Mouse (Mus musculus) ES-CJ7 (cell line): Measurements from ENCODE around the gene Trim12c.
"Not testable (repeated sequence)": the region's sequence is repeated elsewhere in the genome, so short reads cannot be mapped to it uniquely, and the experiment has no call there.

Source experiments
- DNase-seq: peaks from one replicate; pipeline ENCODE4 v3.0.0; 2011; ENCODE audit warnings: low read depth, low spot score

Trim12c gene

DNA sequence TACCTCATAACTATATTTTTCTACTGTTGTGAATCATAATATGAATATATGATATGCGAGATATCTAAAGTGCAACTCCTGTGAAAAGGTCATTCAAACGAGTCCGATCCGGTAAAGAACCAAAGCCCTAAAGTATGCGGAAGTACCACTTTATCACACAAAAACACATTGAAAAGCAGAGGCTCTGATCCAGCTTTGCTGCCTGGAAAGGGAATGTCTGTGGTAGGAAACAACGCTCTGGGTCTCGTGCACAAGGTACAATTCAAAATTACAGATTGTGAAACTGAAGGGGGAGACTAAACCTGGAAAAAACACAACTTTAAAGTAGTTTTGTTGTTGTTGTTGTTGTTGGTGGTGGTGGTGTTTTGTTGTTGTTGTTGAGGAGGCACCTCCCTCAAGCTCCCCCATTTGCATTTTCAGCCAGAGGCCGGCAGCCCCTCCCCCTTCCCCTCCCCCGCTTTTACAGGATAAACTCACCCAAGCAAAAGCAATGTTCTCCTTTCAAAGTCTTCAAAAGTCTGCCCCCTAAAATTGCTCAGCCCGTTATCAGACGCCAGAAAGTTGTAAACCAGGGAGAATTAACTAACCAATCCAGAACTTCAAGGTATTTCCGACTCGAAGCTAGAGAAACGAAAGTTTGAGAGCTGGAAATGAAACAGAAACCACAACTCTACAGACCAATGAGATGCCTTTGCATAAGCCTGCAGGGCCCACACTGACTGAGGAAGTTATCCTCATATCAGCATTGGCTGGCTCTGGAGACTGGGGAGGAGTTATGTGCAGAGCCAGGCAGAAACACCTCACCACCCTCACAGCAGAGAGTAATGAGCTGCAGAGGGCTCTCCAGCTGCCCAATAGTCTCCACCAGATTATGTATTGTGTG is at the start of gene Trim12c:
Trim12c (minus strand) TSS at position 646 of the 883 bp plus-strand sequence.
- DNase-seq: peak; percentile 81

DNA sequence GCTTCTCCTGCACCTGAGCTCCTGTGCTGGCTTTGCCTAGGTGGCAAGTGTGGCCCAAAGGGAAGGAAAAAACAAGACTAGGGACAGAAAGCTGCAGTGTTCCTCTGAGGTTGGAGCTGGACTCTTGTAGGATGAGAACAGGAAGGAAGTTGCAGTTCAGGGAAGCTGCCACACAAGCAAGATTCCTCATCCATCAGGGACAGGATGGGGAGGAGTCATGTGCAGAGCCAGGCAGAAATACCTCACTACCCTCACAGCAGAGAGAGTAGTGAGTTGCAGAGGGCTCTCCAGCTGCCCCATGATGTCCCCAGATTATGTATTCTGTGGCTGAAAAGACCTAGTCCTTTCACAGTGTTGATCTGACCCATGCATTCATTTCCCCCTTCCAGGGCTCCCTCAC is 48.0 kb upstream of the Trim12c start:
- DNase-seq: no peak

DNA sequence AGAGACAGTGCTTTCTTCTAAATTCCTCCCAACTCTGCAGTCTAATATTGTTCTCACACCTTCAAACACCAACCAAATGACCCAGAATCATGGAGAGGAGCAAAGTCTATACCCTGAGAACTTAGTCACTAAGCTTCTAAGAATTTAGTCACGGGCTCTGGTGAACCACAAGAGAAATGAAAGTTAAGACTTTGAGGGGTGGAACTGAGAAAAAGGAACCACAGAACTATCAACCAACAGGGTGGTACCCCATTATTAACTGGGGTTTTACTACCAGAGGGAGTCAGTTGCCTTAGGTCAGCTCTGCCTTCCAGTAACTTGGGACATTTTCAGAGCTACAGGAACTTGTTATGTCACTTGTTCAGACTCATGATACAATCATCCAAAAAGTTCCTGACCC is 47.5 kb upstream of the Trim12c start, which contains the start of gene Trim30c:
Trim30c (minus strand) TSS at position 140 of the 400 bp plus-strand sequence.
- no peak for DNase-seq

DNA sequence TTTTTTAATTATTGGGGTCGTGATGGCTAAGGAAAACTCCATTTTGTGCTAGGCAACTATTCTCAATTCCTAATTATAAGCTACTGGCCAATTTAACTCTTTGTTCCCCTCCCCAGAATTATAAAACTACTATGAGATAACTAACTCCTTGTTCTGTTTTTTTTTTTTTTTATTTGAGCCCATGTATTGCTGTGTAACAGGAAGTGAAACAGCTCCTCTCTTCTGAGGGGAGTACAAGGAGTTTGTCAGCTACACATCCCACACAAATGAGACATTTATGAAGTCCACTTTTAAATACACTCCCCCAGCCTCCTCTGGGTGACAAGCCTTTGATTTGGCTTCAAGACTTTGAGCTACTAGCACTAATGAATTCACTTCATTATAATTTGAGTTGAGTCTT is 45.3 kb upstream of the Trim12c start:
- no peak for DNase-seq

DNA sequence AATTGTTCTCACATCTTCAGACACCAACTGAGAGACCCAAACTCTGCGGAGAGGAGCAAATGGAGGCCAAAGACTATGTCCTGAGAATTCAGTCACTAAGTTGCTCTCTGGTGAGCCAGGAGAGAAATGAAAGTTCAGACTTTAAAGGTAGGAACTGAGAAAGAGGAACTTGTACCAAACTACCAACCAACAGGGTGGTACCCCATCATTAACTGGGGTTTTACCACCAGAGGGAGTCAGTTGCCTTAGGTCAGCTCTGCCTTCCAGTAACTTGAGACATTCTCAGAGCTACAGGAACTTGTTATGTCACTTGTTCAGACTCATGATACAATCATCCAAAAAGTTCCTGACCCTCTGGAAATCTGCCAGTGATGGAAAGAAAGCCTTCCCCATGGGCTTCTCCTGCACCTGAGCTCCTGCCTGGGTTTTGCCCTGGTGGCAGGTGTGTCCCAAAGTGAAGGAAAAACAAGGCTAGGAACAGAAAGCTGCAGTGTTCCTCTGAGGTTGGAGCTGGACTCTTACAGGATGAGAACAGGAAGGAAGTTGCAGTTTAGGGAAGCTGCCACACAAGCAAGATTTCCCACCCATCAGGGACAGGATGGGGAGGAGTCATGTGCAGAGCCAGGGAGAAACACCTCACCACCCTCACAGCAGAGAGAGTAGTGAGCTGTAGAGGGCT is 16.7 kb upstream of the Trim12c start, which contains the start of gene Trim30b:
Trim30b (minus strand) TSS at position 149 of the 679 bp plus-strand sequence.
- DNase-seq: peak; percentile 32

- DNase-seq: no peak
Measured at GRCm38 (mm10) chr7:104366339-104366738, 13.2 kb upstream of the Trim12c start.

GRCm38 (mm10) chr7:104353600-104353967 is 422 bp upstream of the Trim12c start:
- no peak for DNase-seq

- DNase-seq: not testable (repeated sequence)
Measured at GRCm38 (mm10) chr7:104348043-104348442, 5.1 kb downstream of the Trim12c start.

DNA sequence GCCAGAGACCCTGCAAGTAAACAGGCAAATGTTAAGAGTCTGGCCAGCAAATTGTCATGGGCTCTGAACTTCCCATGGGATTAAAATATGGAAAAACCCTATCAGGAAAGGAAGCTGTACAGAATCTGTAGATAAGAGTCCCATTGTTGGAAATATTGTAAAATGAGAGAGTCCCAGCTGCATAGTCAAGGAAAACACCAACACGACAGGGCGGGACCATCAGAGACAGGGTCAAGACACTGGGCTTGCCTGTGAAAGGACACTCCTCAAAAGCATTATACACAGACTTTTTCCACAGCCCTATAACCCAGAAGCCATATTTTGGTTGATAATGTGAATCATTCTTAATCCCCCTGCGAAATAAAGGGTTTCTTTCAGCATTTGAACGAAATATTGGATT is 12.4 kb downstream of the Trim12c start:
- not testable (repeated sequence) for DNase-seq

- not testable (repeated sequence) for DNase-seq
Measured at GRCm38 (mm10) chr7:104335547-104335946, 17.6 kb downstream of the Trim12c start.

DNA sequence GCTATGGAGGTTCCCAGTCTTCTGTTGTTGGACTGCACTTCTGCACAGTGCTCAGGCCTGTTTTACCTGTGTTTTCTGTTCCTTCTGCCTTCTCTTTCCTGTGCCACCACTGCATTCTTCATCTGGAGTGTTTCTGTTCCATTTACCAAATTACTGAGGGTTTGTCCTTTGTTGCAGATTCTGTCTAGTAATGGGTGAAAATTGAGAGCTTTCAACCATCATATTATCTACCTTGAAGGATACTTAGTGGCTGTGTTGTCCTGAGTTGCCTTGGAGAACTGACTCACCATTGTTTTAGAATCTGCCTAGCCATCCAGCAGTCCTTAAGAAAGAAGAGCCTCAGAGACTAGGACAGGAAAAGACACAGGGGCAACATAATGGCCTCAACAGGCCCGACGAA is 24.0 kb downstream of the Trim12c start, which contains the start of gene Trim34b:
Trim34b (plus strand) TSS at position 301 of the 400 bp plus-strand sequence.
- not testable (repeated sequence) for DNase-seq

DNA sequence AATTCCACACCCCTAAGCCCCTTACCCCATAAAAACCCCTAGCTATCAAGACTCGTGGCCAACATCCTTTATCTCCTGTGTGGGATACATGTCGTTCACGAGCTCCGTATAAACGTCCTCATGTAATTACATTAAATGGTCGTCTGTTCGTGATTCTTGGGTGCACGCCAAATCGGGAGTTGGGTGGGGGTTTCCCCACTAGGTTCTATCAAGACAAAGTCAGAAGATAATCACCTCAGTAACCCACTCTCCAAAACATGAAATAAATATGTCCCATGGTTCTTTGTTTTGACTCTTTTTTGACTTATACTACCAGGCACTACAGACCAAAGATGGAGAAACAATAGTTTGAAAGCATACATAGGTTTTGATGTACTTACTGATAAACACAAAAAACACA is 31.1 kb downstream of the Trim12c start:
- no peak for DNase-seq

DNA sequence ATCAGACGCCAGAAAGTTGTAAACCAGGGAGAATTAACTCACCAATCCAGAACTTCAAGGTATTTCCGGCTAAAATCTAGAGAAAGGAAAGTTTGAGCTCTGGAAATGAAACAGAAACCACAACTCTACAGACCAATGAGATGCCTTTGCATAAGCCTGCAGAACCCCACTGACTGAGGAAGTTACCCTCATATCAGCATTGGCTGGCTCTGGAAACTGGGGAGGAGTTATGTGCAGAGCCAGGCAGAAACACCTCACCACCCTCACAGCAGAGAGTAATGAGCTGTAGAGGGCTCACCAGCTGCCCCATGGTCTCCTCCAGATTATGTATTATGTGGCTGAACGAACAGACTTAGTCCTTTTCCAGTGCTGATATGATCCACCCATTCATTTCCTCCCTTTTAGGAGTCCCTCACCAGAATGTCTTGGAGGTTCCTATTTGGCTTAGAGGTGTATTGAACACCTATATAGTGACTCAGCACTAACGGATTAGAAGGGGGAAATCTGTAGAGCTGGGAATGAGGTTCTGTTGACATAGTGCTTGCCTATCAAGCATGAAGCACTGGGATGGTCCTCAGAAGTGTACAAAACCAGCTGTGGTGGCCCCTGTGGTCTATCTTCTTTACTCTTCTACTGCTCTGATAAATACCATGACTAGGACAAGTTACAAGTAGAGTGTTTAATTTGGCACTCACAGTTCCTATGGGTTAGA is 37.6 kb downstream of the Trim12c start, which contains the start of gene Trim12a:
Trim12a (minus strand) TSS at position 98 of the 712 bp plus-strand sequence.
- not testable (repeated sequence) for DNase-seq

GRCm38 (mm10) chr7:104314796-104315353 is 38.3 kb downstream of the Trim12c start:
- no peak for DNase-seq

GRCm38 (mm10) chr7:104291638-104292400 is 61.3 kb downstream of the Trim12c start:
- DNase-seq: no peak

DNA sequence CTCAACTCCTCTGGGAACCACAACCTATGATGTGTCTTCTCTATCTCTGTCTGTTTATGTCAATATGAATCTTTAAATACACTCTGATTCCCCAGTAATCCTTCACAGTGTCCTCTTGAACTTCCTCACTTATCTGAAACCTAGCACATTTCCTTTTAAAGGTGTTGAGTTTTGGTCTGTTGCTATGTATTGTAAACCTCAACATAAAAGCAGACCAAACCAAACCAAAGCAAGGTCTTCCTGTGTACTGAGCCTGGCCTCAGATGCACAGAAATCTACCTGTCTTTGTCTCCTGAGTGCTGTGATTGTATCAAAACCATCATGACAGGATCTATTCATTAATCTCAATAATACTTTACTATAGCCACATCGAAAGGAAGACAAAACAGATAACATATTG is 62.5 kb downstream of the Trim12c start:
- DNase-seq: no peak
